Mouse (Mus musculus) heart, embryonic 16.5 days (tissue): ENCODE measurements around the gene Ptx3. TPM values are rescaled to one million over a fixed set of nuclear protein-coding genes. Genes with fewer than 3 reads are reported as not detected.
"Not testable (repeated sequence)": the region's sequence is repeated elsewhere in the genome, so short reads cannot be mapped to it uniquely, and the experiment has no call there.

Source experiments
- ATAC-seq: fragments of 200-750 bp; cut with Nextera tagmentation; replicated peaks from 2 replicates; pipeline ENCODE4 v1.8.0; 2017; ENCODE audit warnings: moderate number of reproducible peaks; ENCODE audit not compliant: insufficient read depth, low FRiP score; ENCODE audit errors: extremely low read depth
- H3K27ac ChIP-seq: fragments of 300-500 bp; sonication (generic); 2 replicates; pipeline ENCODE4 v1.5.1; 2014; ENCODE audit warnings: mild to moderate bottlenecking, low read length, control low read depth, moderate library complexity
- H3K27me3 ChIP-seq: fragments of 300-500 bp; sonication (generic); 2 replicates; pipeline ENCODE4 v1.6.1; 2014; ENCODE audit warnings: low read length, mixed read lengths; ENCODE audit not compliant: control insufficient read depth, insufficient read depth
- H3K36me3 ChIP-seq: fragments of 300-500 bp; sonication (generic); 2 replicates; pipeline ENCODE4 v1.6.1; 2014; ENCODE audit not compliant: control insufficient read depth, insufficient read depth
- H3K4me1 ChIP-seq: fragments of 300-500 bp; sonication (generic); 2 replicates; pipeline ENCODE4 v1.6.1; 2014; ENCODE audit warnings: low read length, mixed read lengths; ENCODE audit not compliant: control insufficient read depth, insufficient read depth
- H3K4me2 ChIP-seq: fragments of 300-500 bp; sonication (generic); 2 replicates; pipeline ENCODE4 v1.6.1; 2014; ENCODE audit warnings: low read depth, mild to moderate bottlenecking, control low read depth, low read length
- H3K4me3 ChIP-seq: fragments of 300-500 bp; sonication (generic); 2 replicates; pipeline ENCODE4 v1.5.1; 2014; ENCODE audit warnings: mild to moderate bottlenecking, control low read depth, low read length
- H3K9ac ChIP-seq: fragments of 300-500 bp; sonication (generic); 2 replicates; pipeline ENCODE4 v1.6.1; 2014; ENCODE audit warnings: low read length, control low read depth
- H3K9me3 ChIP-seq: fragments of 300-500 bp; sonication (generic); replicated peaks from 2 replicates; pipeline ENCODE4 v1.6.1; 2016; ENCODE audit warnings: low read length; ENCODE audit not compliant: control insufficient read depth
- WGBS: fragments of 180-500 bp; shearing (Covaris S2); extraction: QIAGEN DNeasy Blood & Tissue Kit; methylation state at CpG from one replicate; pipeline ENCODE4 v1.1.7; 2014; 5-methylcytosine and 5-hydroxymethylcytosine counted together
- polyA plus RNA-seq: library from polyadenylated mRNA; unstranded; fragments of >200 nt; fragmentation: Nextera tagmentation; extraction: Ambion mirVana; gene quantifications from 2 replicates; pipeline ENCODE4 v1.2.1, GENCODE M21; 2015

Ptx3 gene
- polyA plus RNA-seq, 1 experiment from 2014 or later, result 4.8 TPM

DNA sequence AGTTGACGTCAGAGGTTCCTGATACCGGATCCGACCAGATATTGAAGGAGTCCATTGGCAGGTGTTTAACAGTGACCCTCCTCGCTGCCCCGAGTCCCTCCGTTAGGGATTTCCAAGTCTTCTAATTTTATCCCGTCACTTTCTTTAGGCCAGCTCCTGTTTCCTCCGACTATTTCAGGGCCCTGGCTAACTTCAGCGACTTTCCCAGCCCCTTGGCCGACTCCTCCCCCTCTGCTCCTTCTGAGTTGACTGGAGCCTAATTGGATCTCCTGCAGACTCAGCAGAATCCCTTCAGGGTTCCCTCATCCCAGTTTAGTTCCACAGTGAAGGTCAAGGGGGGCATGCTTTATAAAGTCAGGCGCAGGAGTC is 1.5 kb downstream of the Ptx3 start:
- H3K27ac ChIP-seq, result peak overlapping the region; percentile 70; the same call in 1 of the 2 replicates
- ATAC-seq, result no peak; the same call in 1 of the 2 replicates
- H3K4me2 ChIP-seq, result peak overlapping the region; percentile 99
- H3K27me3 ChIP-seq, result peaks cover 5% of the 10 kb centered on the region; the same call in 1 of the 2 replicates
- WGBS, result 3% methylated on average over 11 of the region's 11 CpGs
- H3K9ac ChIP-seq, result peak overlapping the region; percentile 76
- no peaks in the 10 kb centered on the region for H3K36me3 ChIP-seq
- H3K4me3 ChIP-seq, result peak overlapping the region; percentile 71
- H3K9me3 ChIP-seq, result no peaks in the 10 kb centered on the region
- 0 out of 2 replicates have a peak, but pooled peaks cover 2% of the 10 kb centered on the region for H3K4me1 ChIP-seq

DNA sequence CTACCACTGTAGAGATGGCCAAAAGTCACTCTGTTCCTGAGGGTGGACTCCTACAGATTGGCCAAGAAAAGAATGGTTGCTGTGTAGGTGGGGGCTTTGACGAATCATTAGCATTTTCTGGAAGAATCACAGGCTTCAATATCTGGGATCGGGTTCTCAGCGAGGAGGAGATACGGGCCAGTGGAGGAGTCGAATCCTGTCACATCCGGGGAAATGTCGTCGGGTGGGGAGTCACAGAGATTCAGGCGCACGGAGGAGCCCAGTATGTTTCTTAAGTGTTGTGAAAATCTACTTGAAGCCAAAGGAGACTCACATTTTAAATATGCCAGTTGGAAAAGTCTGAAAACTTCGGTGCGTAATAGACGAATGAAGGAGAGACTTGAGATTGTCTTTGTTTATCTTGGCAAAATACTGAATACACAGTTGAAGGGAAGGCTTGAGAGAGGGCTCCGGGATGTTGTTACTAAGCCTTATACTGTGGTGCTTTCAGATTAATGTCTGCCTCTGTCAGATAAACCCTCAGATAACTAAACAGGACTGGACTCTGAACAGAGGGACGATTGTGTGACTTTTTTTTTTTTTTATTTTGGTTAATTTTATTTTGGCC is 5.3 kb downstream of the Ptx3 start:
- 0 out of 2 replicates have a peak, but pooled peaks have one; percentile 40 for ATAC-seq
- 50% methylated on average over 15 of the region's 15 CpGs for WGBS

GRCm38 (mm10) chr3:66236234-66236871 is 16.6 kb downstream of the Ptx3 start:
- not testable (repeated sequence) for H3K9ac ChIP-seq, H3K27me3 ChIP-seq, H3K9me3 ChIP-seq, H3K36me3 ChIP-seq, H3K4me1 ChIP-seq, ATAC-seq, H3K4me2 ChIP-seq, H3K4me3 ChIP-seq, H3K27ac ChIP-seq
- 28% methylated on average over 4 of the region's 4 CpGs for WGBS

More for the DNA sequence above, 5.3 kb downstream of the Ptx3 start:
- 0 out of 2 replicates have a peak, but pooled peaks cover 2% of the 10 kb centered on the region for H3K4me1 ChIP-seq
- H3K27me3 ChIP-seq, result peaks cover 5% of the 10 kb centered on the region; the same call in 1 of the 2 replicates
- H3K36me3 ChIP-seq, result no peaks in the 10 kb centered on the region
- H3K9ac ChIP-seq, result no peak overlapping the region
- H3K4me3 ChIP-seq, result no peak overlapping the region
- 0 out of 2 replicates have a peak overlapping the region, but pooled peaks have one; percentile 10 for H3K4me2 ChIP-seq
- peak overlapping the region; percentile 49 for H3K27ac ChIP-seq
- H3K9me3 ChIP-seq, result no peaks in the 10 kb centered on the region

GRCm38 (mm10) chr3:66240476-66240875 is 20.8 kb downstream of the Ptx3 start:
- H3K27ac ChIP-seq, result no peak overlapping the region
- H3K4me2 ChIP-seq, result no peak overlapping the region
- no peaks in the 10 kb centered on the region for H3K27me3 ChIP-seq
- no peaks in the 10 kb centered on the region for H3K9me3 ChIP-seq
- no peak overlapping the region for H3K9ac ChIP-seq
- H3K4me3 ChIP-seq, result no peak overlapping the region
- peak; percentile 60 for ATAC-seq
- H3K4me1 ChIP-seq, result no peaks in the 10 kb centered on the region
- H3K36me3 ChIP-seq, result no peaks in the 10 kb centered on the region

DNA sequence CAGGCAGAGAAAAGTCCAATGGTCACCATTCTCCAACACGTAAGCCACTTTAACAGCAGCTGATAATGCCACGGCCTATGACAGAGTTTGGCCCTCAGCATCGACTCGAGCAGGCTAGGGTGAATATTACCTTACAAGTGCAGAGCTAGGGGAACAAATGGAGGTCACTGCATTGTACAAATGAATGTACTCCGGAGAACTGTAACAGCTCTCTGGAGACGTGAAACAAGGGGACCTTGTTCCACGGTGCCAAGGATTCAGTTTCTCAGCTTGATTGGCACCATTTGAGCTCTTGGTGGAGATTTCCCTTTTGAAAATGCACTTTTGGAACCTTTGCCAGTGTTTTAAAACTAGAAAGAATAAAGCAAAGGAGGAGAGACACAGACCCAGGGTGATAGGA is 32.1 kb downstream of the Ptx3 start:
- Histone ChIP-seq H3K27me3 (no peaks in the 10 kb centered on the region), H3K4me3 (no peak overlapping the region), H3K36me3 (no peaks in the 10 kb centered on the region), H3K4me2 (no peak overlapping the region), H3K9me3 (no peaks in the 10 kb centered on the region), H3K9ac (no peak overlapping the region), H3K4me1 (0 out of 2 replicates have a peak, but pooled peaks cover 6% of the 10 kb centered on the region), H3K27ac (no peak overlapping the region)
- whole genome bisulfite sequencing, result 40% methylated on average over 7 of the region's 7 CpGs
- ATAC-seq, result peak; percentile 32; the same call in 1 of the 2 replicates

DNA sequence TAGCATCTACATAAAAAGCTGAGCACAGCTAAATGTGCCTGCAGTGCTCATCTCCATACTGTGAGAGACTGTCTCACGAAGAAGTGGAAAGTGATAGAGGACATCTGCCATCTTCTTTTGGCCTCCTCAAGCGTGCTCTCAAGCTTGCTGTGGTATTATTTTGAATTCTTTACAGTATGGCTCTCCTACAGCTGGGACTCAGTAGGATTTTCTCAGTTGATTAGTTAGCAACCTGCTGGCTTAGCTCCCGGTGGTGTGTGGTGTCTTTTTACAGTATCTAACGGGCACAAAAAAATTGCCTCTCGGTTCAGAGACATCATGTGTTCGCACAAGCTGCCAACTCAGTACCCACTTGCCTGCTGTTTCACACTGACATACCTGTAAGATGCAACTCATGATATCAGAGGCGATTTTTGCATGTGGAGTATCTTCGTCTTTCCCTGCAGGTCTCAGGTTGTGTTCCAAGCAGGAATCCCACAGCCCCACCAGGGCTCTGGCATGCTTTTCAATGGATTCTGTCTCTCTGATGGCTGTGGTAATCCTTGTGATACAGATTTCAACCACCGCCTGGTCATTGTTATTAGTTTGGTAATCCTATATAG is 34.9 kb downstream of the Ptx3 start:
- WGBS, result 78% methylated on average over 9 of the region's 9 CpGs
- Histone ChIP-seq H3K27ac (no peak overlapping the region), H3K9me3 (no peaks in the 10 kb centered on the region), H3K36me3 (no peaks in the 10 kb centered on the region), H3K4me2 (no peak overlapping the region), H3K4me3 (no peak overlapping the region), H3K4me1 (0 out of 2 replicates have a peak, but pooled peaks cover 6% of the 10 kb centered on the region), H3K27me3 (no peaks in the 10 kb centered on the region), H3K9ac (no peak overlapping the region)
- no peak for ATAC-seq

DNA sequence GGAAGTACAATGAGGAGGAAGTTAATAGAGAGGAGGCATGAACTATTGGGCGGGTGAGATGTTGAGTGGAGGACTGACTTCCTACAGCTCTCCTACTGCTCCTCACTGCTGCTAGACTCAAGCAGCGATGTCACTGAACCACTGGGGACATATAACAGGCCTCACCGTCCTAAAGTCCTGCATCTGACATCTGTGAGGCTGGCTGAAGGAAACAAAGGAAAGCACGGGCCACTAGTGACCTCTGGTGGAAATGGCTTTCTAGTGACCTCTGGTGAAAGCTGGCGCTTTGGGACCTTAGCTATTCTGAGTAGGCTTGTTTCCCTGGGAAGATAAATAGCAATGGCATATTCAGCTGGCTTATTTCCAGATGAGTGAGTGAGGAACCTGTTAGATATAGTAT is 42.6 kb downstream of the Ptx3 start:
- no peaks in the 10 kb centered on the region for H3K27me3 ChIP-seq
- H3K4me1 ChIP-seq, result no peaks in the 10 kb centered on the region
- H3K4me2 ChIP-seq, result no peak overlapping the region
- H3K36me3 ChIP-seq, result no peaks in the 10 kb centered on the region
- no peaks in the 10 kb centered on the region for H3K9me3 ChIP-seq
- H3K27ac ChIP-seq, result no peak overlapping the region
- no peak; the same call in 1 of the 2 replicates for ATAC-seq
- no peak overlapping the region for H3K4me3 ChIP-seq
- H3K9ac ChIP-seq, result no peak overlapping the region
- 20% methylated on average over 5 of the region's 5 CpGs for WGBS

DNA sequence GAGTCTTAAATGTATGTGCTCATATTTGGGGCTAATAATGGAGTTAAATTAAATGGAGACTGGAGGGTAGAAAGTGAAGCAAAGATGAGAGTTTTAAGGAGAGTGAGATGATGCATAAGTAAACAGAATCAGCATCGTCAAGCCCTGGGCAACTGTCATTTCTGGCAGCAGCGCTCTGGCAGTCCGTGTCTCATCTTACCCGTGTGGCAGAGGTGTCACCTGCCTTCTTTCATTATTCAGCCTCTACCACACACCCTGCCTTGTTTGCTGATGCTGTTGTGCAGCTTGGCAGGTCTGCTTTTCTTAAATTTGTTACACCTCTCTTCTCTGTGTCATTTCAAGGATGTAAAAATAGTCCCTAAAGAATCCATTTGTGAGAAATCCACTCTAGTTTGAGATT is 43.6 kb downstream of the Ptx3 start:
- ATAC-seq, result no peak
- 64% methylated on average over 4 of the region's 4 CpGs for WGBS

More for the DNA sequence above, 43.6 kb downstream of the Ptx3 start:
- Histone ChIP-seq H3K9ac (no peak overlapping the region), H3K4me2 (no peak overlapping the region), H3K4me3 (no peak overlapping the region), H3K4me1 (no peaks in the 10 kb centered on the region), H3K27me3 (no peaks in the 10 kb centered on the region), H3K36me3 (no peaks in the 10 kb centered on the region), H3K9me3 (no peaks in the 10 kb centered on the region), H3K27ac (no peak overlapping the region)
